ENCODE assay signal across 24 mouse cellular contexts in genomic region chr15:98729791-98730545, GRCm38 (mm10). TPM values are rescaled to one million over a fixed set of nuclear protein-coding genes. Genes with fewer than 3 reads are reported as not detected.
A peak's percentile ranks its signal among the peaks of the same experiment; 100 is the strongest.
DNase-seq lines count a peak whose midpoint lies in the region; ATAC-seq lines count a peak whose summit lies in the region.
"Had no signal": no experiment of that assay in that cellular context is flagged by ENCODE, and none has a peak within 500 bp of the region (broad histone marks: within the 10 kb centered on the region; RNA-seq: fewer than 3 reads in every experiment).

No protein-coding gene starts in this region.

- WGBS in kidney, embryonic 16.5 days = 38% methylated on average over 7 of the region's 7 CpGs
- WGBS in midbrain, embryonic 11.5 days = 82% methylated on average over 7 of the region's 7 CpGs
- 79% methylated on average over 7 of the region's 7 CpGs for WGBS in midbrain, embryonic 16.5 days
- WGBS in neural tube, embryonic 15.5 days = 72% methylated on average over 7 of the region's 7 CpGs

- no peak overlapping the region for H3K27ac ChIP-seq in kidney, embryonic 16.5 days (ENCODE audit: low read length)
- no peak overlapping the region for H3K27ac ChIP-seq in midbrain, embryonic 11.5 days (ENCODE audit: low read depth, low read length)
- H3K27ac ChIP-seq in midbrain, embryonic 16.5 days (ENCODE audit: low read length) = no peak overlapping the region
- H3K27ac ChIP-seq in neural tube, embryonic 15.5 days (replicated peaks) = no peak overlapping the region
- H3K27ac ChIP-seq: embryonic facial prominence, embryonic 15.5 days; forebrain, embryonic 10.5 days; heart, embryonic 13.5 days; hindbrain, embryonic 12.5 days had no signal

- ATAC-seq in kidney, embryonic 16.5 days (ENCODE audit: low FRiP score, low TSS enrichment) = no peak
- ATAC-seq in midbrain, embryonic 11.5 days (ENCODE audit: low FRiP score) = no peak
- no peak for ATAC-seq in midbrain, embryonic 16.5 days
- no peak for ATAC-seq in neural tube, embryonic 15.5 days (ENCODE audit: low FRiP score)
- ATAC-seq: forebrain, embryonic 14.5 days had no signal

- H3K27me3 ChIP-seq in kidney, embryonic 16.5 days (ENCODE audit: insufficient read depth, low read length) = no peaks in the 10 kb centered on the region
- H3K27me3 ChIP-seq in midbrain, embryonic 11.5 days (ENCODE audit: control insufficient read depth, insufficient read depth, low read length) = peaks cover 7% of the 10 kb centered on the region
- peaks cover 7% of the 10 kb centered on the region for H3K27me3 ChIP-seq in midbrain, embryonic 16.5 days (ENCODE audit: control insufficient read depth, insufficient read depth, low read depth, low read length)
- H3K27me3 ChIP-seq in neural tube, embryonic 15.5 days (replicated peaks) = peaks cover 12% of the 10 kb centered on the region
- H3K27me3 ChIP-seq: embryonic facial prominence, embryonic 15.5 days had no signal

- peak; percentile 43 for DNase-seq in kidney, adult 9 months
- DNase-seq in midbrain, embryonic 11.5 days (ENCODE audit: low spot score, missing footprints) = peak; percentile 54
- DNase-seq in CD4-positive, CD25-positive, alpha-beta regulatory T cell, adult 2 months (ENCODE audit: low read depth, low spot score) = peak; percentile 23
- no peak for DNase-seq in heart, postnatal 4 days
- DNase-seq: adrenal gland, adult 8-10 months; adrenal gland, postnatal 36 days; cerebellum, adult 2 months; cerebellum, postnatal 14 days; embryo, embryonic 11 days; gastrocnemius, postnatal 36 days; heart, adult 11 months; heart, postnatal 36 days had no signal

- H3K9me3 ChIP-seq in kidney, embryonic 16.5 days (ENCODE audit: low read length) = no peaks in the 10 kb centered on the region
- no peaks in the 10 kb centered on the region for H3K9me3 ChIP-seq in midbrain, embryonic 11.5 days (ENCODE audit: control insufficient read depth, low read length)
- no peaks in the 10 kb centered on the region for H3K9me3 ChIP-seq in midbrain, embryonic 16.5 days (replicated peaks; ENCODE audit: control insufficient read depth, low read length, poor library complexity, severe bottlenecking)
- H3K9me3 ChIP-seq in neural tube, embryonic 15.5 days (replicated peaks) = no peaks in the 10 kb centered on the region
- H3K9me3 ChIP-seq: embryonic facial prominence, embryonic 15.5 days; forebrain, embryonic 10.5 days; G1E; heart, embryonic 13.5 days; hindbrain, embryonic 12.5 days had no signal

- no peak overlapping the region for H3K4me3 ChIP-seq in kidney, embryonic 16.5 days (ENCODE audit: low read length)
- H3K4me3 ChIP-seq in midbrain, embryonic 11.5 days (ENCODE audit: low read depth, low read length) = no peak overlapping the region
- no peak overlapping the region for H3K4me3 ChIP-seq in midbrain, embryonic 16.5 days (ENCODE audit: low read depth, low read length)
- H3K4me3 ChIP-seq in neural tube, embryonic 15.5 days (replicated peaks) = no peak overlapping the region
- H3K4me3 ChIP-seq: embryonic facial prominence, embryonic 15.5 days; erythroblast, embryonic 14.5 days; forebrain, embryonic 10.5 days; heart, embryonic 13.5 days; hindbrain, embryonic 12.5 days had no signal

- H3K9ac ChIP-seq in kidney, embryonic 16.5 days (replicated peaks; ENCODE audit: low read length) = no peak overlapping the region
- H3K9ac ChIP-seq in midbrain, embryonic 11.5 days (ENCODE audit: low read length) = no peak overlapping the region
- H3K9ac ChIP-seq in midbrain, embryonic 16.5 days (ENCODE audit: low read depth, low read length) = no peak overlapping the region
- H3K9ac ChIP-seq in neural tube, embryonic 15.5 days (replicated peaks) = no peak overlapping the region
- H3K9ac ChIP-seq: embryonic facial prominence, embryonic 15.5 days; heart, embryonic 13.5 days; hindbrain, embryonic 12.5 days had no signal

- H3K4me1 ChIP-seq in kidney, embryonic 16.5 days (ENCODE audit: insufficient read depth, low read length) = peaks cover 17% of the 10 kb centered on the region
- peaks cover 11% of the 10 kb centered on the region; the same call in 1 of the 2 replicates for H3K4me1 ChIP-seq in midbrain, embryonic 11.5 days (ENCODE audit: control insufficient read depth, insufficient read depth, low read length)
- peaks cover 11% of the 10 kb centered on the region for H3K4me1 ChIP-seq in midbrain, embryonic 16.5 days (ENCODE audit: control insufficient read depth, insufficient read depth, low read length)
- H3K4me1 ChIP-seq in neural tube, embryonic 15.5 days = peaks cover 19% of the 10 kb centered on the region

- no peaks in the 10 kb centered on the region for H3K36me3 ChIP-seq in kidney, embryonic 16.5 days (ENCODE audit: insufficient read depth, low read length)
- H3K36me3 ChIP-seq in midbrain, embryonic 11.5 days (ENCODE audit: control insufficient read depth, insufficient read depth, low read length) = no peaks in the 10 kb centered on the region
- H3K36me3 ChIP-seq in midbrain, embryonic 16.5 days (ENCODE audit: control insufficient read depth, insufficient read depth, low read length) = no peaks in the 10 kb centered on the region
- 0 out of 2 replicates have a peak, but pooled peaks cover 2% of the 10 kb centered on the region for H3K36me3 ChIP-seq in neural tube, embryonic 15.5 days
- H3K36me3 ChIP-seq: embryonic facial prominence, embryonic 15.5 days; heart, embryonic 13.5 days; hindbrain, embryonic 12.5 days had no signal

- H3K4me2 ChIP-seq in kidney, embryonic 16.5 days (replicated peaks; ENCODE audit: low read depth, low read length) = no peak overlapping the region
- H3K4me2 ChIP-seq in midbrain, embryonic 11.5 days = no peak overlapping the region
- no peak overlapping the region for H3K4me2 ChIP-seq in midbrain, embryonic 16.5 days (ENCODE audit: low read length)
- H3K4me2 ChIP-seq in neural tube, embryonic 15.5 days = no peak overlapping the region
- H3K4me2 ChIP-seq: embryonic facial prominence, embryonic 15.5 days; heart, embryonic 13.5 days; hindbrain, embryonic 12.5 days had no signal

RNA-seq across cellular contexts. Expression of gene Fkbp11, which starts 2.0 kb away (rescaled TPM):
- 36.6 and 39.1 TPM in 2 replicates for polyA plus RNA-seq in kidney, embryonic 16.5 days (2015; fragmentation: Nextera tagmentation; extraction: Ambion mirVana)
- 10.3 and 10.5 TPM in 2 replicates for polyA plus RNA-seq in midbrain, embryonic 11.5 days (2014; fragmentation: Nextera tagmentation; extraction: Ambion mirVana)
- 2.3 and 4.0 TPM in 2 replicates for polyA plus RNA-seq in midbrain, embryonic 16.5 days (2015; fragmentation: Nextera tagmentation; extraction: Ambion mirVana)
- polyA plus RNA-seq in neural tube, embryonic 15.5 days (2015; fragmentation: Nextera tagmentation; extraction: Ambion mirVana) = 11.9 and 12.3 TPM in 2 replicates
- 10 to 100 TPM; 11.0 to 12.8 TPM for total RNA-seq in heart, postnatal 4 days (2021)

RNA-seq across cellular contexts. Expression of gene Ccdc65, which starts 22.0 kb away (rescaled TPM):
- 0.95 and 1.1 TPM in 2 replicates for polyA plus RNA-seq in kidney, embryonic 16.5 days (2015; fragmentation: Nextera tagmentation; extraction: Ambion mirVana)
- 0.71 and 1.4 TPM in 2 replicates for polyA plus RNA-seq in midbrain, embryonic 11.5 days (2014; fragmentation: Nextera tagmentation; extraction: Ambion mirVana)
- polyA plus RNA-seq in midbrain, embryonic 16.5 days (2015; fragmentation: Nextera tagmentation; extraction: Ambion mirVana) = 9.3 and 12.0 TPM in 2 replicates
- polyA plus RNA-seq in neural tube, embryonic 15.5 days (2015; fragmentation: Nextera tagmentation; extraction: Ambion mirVana) = 6.4 and 7.5 TPM in 2 replicates
- under 1 TPM; 0.38 to 0.55 TPM for total RNA-seq in heart, postnatal 4 days (2021)
- total RNA-seq: common myeloid progenitor, adult 5-6 weeks; gastrocnemius, adult 8-10 months; gastrocnemius, postnatal 36 days had no signal
- polyA plus RNA-seq: erythroblast, embryonic 14.5 days; G1E had no signal

RNA-seq across cellular contexts. Expression of gene Arf3, which starts 33.0 kb away (rescaled TPM):
- 56.3 and 59.5 TPM in 2 replicates for polyA plus RNA-seq in kidney, embryonic 16.5 days (2015; fragmentation: Nextera tagmentation; extraction: Ambion mirVana)
- 28.1 and 33.4 TPM in 2 replicates for polyA plus RNA-seq in midbrain, embryonic 11.5 days (2014; fragmentation: Nextera tagmentation; extraction: Ambion mirVana)
- 96.4 and 102 TPM in 2 replicates for polyA plus RNA-seq in midbrain, embryonic 16.5 days (2015; fragmentation: Nextera tagmentation; extraction: Ambion mirVana)
- 97.8 TPM in 2 replicates for polyA plus RNA-seq in neural tube, embryonic 15.5 days (2015; fragmentation: Nextera tagmentation; extraction: Ambion mirVana)
- total RNA-seq in heart, postnatal 4 days (2021) = 10 to 100 TPM; 40.9 to 43.7 TPM

RNA-seq across cellular contexts. Expression of gene Wnt10b, which starts 48.0 kb away (rescaled TPM):
- 0.17 TPM in 1 of 2 replicates, not detected in the other for polyA plus RNA-seq in kidney, embryonic 16.5 days (2015; fragmentation: Nextera tagmentation; extraction: Ambion mirVana)
- 0.30 and 0.40 TPM in 2 replicates for polyA plus RNA-seq in midbrain, embryonic 11.5 days (2014; fragmentation: Nextera tagmentation; extraction: Ambion mirVana)
- not detected in 2 replicates for polyA plus RNA-seq in midbrain, embryonic 16.5 days (2015; fragmentation: Nextera tagmentation; extraction: Ambion mirVana)
- polyA plus RNA-seq in neural tube, embryonic 15.5 days (2015; fragmentation: Nextera tagmentation; extraction: Ambion mirVana) = 0.08 and 0.72 TPM in 2 replicates
- total RNA-seq in heart, postnatal 4 days (2021) = under 1 TPM; 0.36 to 0.50 TPM
- polyA plus RNA-seq: erythroblast, embryonic 14.5 days; forebrain, embryonic 14.5 days had no signal

RNA-seq across cellular contexts. Expression of gene Rnd1, which starts 52.7 kb away (rescaled TPM):
- polyA plus RNA-seq in kidney, embryonic 16.5 days (2015; fragmentation: Nextera tagmentation; extraction: Ambion mirVana) = 0.45 and 0.75 TPM in 2 replicates
- polyA plus RNA-seq in midbrain, embryonic 11.5 days (2014; fragmentation: Nextera tagmentation; extraction: Ambion mirVana) = 6.1 and 6.3 TPM in 2 replicates
- polyA plus RNA-seq in midbrain, embryonic 16.5 days (2015; fragmentation: Nextera tagmentation; extraction: Ambion mirVana) = 15.5 and 19.8 TPM in 2 replicates
- polyA plus RNA-seq in neural tube, embryonic 15.5 days (2015; fragmentation: Nextera tagmentation; extraction: Ambion mirVana) = 9.4 and 11.3 TPM in 2 replicates
- total RNA-seq in heart, postnatal 4 days (2021) = 1 to 10 TPM; 1.5 TPM
- polyA plus RNA-seq: erythroblast, embryonic 14.5 days had no signal
